Mouse (Mus musculus) megakaryocyte, embryonic 14.5 days (primary cell): ENCODE data around the gene Disc1. TPM values are rescaled to one million over a fixed set of nuclear protein-coding genes. Genes with fewer than 3 reads are reported as not detected.
A peak's percentile ranks its signal among the peaks of the same experiment; 100 is the strongest.

Experiments used
- H3K27me3 ChIP-seq: replicated peaks from 2 replicates; pipeline ENCODE3; 2012; ENCODE audit warnings: inconsistent platforms
- H3K36me3 ChIP-seq: replicated peaks from 2 replicates; pipeline ENCODE3; 2012; ENCODE audit warnings: low read length, inconsistent platforms, mixed read lengths
- H3K4me1 ChIP-seq: 2 replicates; pipeline ENCODE4 v1.6.1; 2012; ENCODE audit warnings: inconsistent platforms
- H3K4me3 ChIP-seq: replicated peaks from 2 replicates; pipeline ENCODE3; 2012; ENCODE audit warnings: moderate library complexity, mild to moderate bottlenecking, inconsistent platforms
- H3K9me3 ChIP-seq: 2 replicates; pipeline ENCODE4 v1.6.1; 2012; ENCODE audit warnings: inconsistent platforms
- FLI1 ChIP-seq: IDR thresholded peaks from 2 replicates; pipeline ENCODE4 v1.6.1; 2012; ENCODE audit warnings: low read length, inconsistent platforms, mixed read lengths
- GATA1 ChIP-seq: IDR thresholded peaks from 3 replicates; pipeline ENCODE4 v1.6.1; 2012; ENCODE audit warnings: mixed read lengths, low read length, inconsistent platforms, borderline replicate concordance
- polyA plus RNA-seq: library from polyadenylated mRNA; stranded (reverse); fragments of >175 nt; gene quantifications from 2 replicates; pipeline ENCODE4 v1.2.3, GENCODE M21; 2012; ENCODE audit warnings: low replicate concordance; ENCODE audit not compliant: insufficient read depth

Gene Disc1
- polyA plus RNA-seq = 0.19 TPM in 1 of 2 replicates, not detected in the other

- Histone ChIP-seq H3K4me1 (peaks cover 18% of the 10 kb centered on the region), H3K27me3 (peaks cover 69% of the 10 kb centered on the region), H3K9me3 (peaks cover 10% of the 10 kb centered on the region), H3K4me3 (peak within 1 kb of the TSS; percentile 91), H3K36me3 (no peaks in the 10 kb centered on the region)
- TF ChIP-seq FLI1 (no peak), GATA1 (no peak)
Observed at GRCm38 (mm10) chr8:125053505-125054435, at the start of gene Disc1. TSS of gene Disc1 (plus strand) at chr8:125054195.

DNA sequence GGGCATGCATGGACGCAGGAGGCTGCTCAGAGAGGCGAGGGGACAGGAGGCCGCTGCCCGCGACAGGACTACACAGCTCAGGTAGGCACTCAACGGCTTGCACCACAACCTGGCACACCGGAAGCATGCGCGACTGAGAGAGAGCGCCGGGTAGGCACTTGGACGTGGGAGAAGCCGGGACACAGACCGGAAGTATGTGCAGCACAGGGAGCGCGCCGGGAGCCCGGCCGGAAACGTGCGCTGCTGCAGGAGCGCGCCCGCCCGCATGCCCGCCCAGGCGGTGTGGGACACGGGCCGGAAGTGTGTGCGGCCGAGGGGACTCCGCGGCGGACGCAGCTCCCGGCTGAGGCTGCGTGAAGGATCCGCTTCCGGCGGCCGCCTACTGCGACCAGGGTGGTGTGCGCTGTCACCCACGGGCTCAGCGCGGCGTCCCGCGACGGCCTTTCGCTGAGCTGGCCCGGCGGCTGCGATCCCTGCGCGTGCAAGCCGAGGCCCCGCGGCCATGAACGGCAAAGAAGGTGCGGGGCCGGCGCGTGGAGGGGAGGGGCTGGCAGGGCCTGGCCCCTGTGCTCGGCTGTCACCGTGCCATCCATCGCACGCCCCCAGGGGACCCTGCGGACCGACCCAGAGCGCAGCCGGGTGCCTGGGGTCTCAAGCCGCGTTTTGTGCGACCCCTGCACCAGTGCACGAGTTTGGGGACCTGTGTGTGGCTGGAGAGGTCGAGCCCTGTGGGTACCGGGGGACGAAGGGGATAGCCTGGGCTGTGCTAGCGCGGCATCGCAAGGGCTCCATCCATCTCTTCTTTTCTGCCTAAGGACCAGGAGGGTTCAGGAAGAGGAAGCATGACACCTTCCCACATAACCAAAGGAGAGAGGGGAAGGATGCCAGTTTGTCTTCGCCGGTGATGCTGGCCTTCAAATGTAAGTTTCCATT is 41.0 kb upstream of the Disc1 start, which contains the start of gene Tsnax:
TSS of gene Tsnax (plus strand) at position 303 of the 933 bp plus-strand sequence.
- peak; percentile 92 for TF ChIP-seq FLI1
- TF ChIP-seq GATA1 = no peak

GRCm38 (mm10) chr8:125024085-125024484 is 29.9 kb upstream of the Disc1 start:
- TF ChIP-seq FLI1 = no peak
- TF ChIP-seq GATA1 = no peak
- no peaks in the 10 kb centered on the region for H3K27me3 ChIP-seq
- no peaks in the 10 kb centered on the region for H3K9me3 ChIP-seq
- no peaks in the 10 kb centered on the region for H3K4me1 ChIP-seq
- H3K4me3 ChIP-seq = no peak overlapping the region
- peaks cover 61% of the 10 kb centered on the region for H3K36me3 ChIP-seq

More for the DNA sequence above, 41.0 kb upstream of the Disc1 start, which contains the start of gene Tsnax:
- Histone ChIP-seq H3K36me3 (peaks cover 27% of the 10 kb centered on the region), H3K4me1 (peaks cover 24% of the 10 kb centered on the region), H3K27me3 (peaks cover 4% of the 10 kb centered on the region), H3K4me3 (peak within 1 kb of the TSS; percentile 93), H3K9me3 (no peaks in the 10 kb centered on the region)

DNA sequence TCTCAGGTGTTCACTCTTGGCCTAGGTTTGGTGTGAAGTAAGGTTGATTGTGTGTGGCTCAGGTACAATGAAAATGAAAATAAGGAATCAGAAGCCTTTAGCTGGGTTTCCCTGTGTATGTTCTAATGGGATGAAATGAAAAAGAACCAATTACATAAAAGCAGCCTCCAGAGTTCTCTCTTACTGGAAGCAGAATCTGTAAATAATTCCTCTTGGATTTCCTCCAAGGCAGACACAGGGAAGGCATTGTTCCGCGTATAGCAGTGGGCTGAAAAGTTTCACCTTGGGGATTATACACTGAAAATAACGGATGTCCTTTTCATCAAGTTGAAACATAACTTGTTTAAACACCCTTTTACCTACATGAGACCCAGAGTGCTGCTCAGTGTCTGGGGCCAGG is 26.8 kb upstream of the Disc1 start:
- H3K9me3 ChIP-seq = no peaks in the 10 kb centered on the region
- H3K27me3 ChIP-seq = no peaks in the 10 kb centered on the region
- peaks cover 3% of the 10 kb centered on the region; the same call in 1 of the 2 replicates for H3K4me1 ChIP-seq
- peaks cover 83% of the 10 kb centered on the region for H3K36me3 ChIP-seq
- H3K4me3 ChIP-seq = no peak overlapping the region
- TF ChIP-seq GATA1 = no peak
- TF ChIP-seq FLI1 = no peak

DNA sequence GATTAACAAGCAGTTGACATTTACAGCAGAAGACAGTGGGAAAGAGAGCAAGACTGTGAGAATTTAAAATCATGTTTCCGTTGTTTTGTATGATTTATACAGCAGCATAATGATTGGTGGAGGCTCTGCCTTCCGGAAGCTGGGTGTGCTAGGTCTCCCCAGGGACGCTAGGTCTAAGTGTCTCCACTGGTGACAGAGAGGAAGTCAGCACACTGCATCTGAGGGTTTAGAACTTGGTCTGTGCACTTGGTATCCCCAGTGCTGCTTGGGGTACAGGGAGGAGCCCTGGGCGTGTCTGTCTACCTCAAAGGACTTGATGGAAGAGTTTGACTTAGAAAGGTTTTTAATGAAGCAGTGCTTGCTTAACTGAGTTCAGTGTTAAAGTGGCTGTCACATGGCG is 25.2 kb upstream of the Disc1 start:
- Histone ChIP-seq H3K4me1 (peaks cover 3% of the 10 kb centered on the region; the same call in 1 of the 2 replicates), H3K4me3 (no peak overlapping the region), H3K9me3 (no peaks in the 10 kb centered on the region), H3K27me3 (no peaks in the 10 kb centered on the region), H3K36me3 (peaks cover 92% of the 10 kb centered on the region)
- no peak for TF ChIP-seq GATA1
- no peak for TF ChIP-seq FLI1

DNA sequence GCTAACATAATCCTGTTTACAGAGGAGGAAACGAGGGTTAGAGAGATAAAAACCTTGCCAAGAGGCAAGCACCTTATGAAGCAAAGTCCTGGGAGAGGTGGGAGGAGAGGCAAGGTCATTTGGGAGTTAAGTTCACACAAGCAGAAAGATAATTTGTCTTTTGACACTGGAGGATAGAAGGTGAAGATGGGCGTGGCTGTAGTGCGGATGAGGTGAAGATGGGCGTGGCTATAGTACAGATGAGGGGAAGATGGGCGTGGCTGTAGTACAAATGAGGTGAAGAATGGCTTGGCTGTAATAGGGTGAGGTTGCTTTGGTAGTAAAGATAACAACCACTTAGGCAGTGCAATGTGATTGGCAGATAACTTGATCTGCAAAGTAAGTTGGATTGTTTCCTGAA is 22.7 kb upstream of the Disc1 start:
- peaks cover 91% of the 10 kb centered on the region for H3K36me3 ChIP-seq

GRCm38 (mm10) chr8:125034669-125035068 is 19.3 kb upstream of the Disc1 start:
- TF ChIP-seq GATA1 (no peak), FLI1 (no peak)

More for the DNA sequence above, 22.7 kb upstream of the Disc1 start:
- no peaks in the 10 kb centered on the region for H3K27me3 ChIP-seq
- H3K4me3 ChIP-seq = no peak overlapping the region
- H3K9me3 ChIP-seq = no peaks in the 10 kb centered on the region
- peaks cover 7% of the 10 kb centered on the region; the same call in 1 of the 2 replicates for H3K4me1 ChIP-seq
- TF ChIP-seq GATA1 (no peak), FLI1 (no peak)

DNA sequence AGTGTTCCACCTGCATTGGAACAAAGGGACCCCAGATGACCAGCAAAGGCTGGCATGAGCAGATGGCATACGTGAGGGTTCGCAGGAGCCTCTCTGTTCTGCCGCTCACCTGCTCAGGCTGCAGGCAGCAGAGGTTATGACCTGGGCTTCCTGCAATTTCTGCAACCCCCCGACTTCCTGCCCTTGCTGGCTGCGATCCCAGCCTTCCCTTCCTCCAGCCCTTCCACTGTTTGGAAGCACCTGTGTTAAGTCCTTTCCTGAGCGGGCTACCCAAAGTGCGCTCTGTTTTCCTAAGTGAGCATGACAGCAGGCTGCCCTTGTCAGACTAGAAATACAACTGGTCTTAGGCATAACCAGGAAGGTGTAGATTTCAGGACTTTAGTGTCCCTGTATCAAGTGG is 16.9 kb upstream of the Disc1 start:
- Histone ChIP-seq H3K9me3 (peaks cover 17% of the 10 kb centered on the region), H3K36me3 (peaks cover 80% of the 10 kb centered on the region), H3K4me1 (peaks cover 9% of the 10 kb centered on the region; the same call in 1 of the 2 replicates), H3K27me3 (no peaks in the 10 kb centered on the region), H3K4me3 (no peak overlapping the region)
- TF ChIP-seq GATA1 = no peak

More at GRCm38 (mm10) chr8:125034669-125035068, 19.3 kb upstream of the Disc1 start:
- Histone ChIP-seq H3K4me1 (peaks cover 7% of the 10 kb centered on the region; the same call in 1 of the 2 replicates), H3K9me3 (peaks cover 4% of the 10 kb centered on the region), H3K27me3 (no peaks in the 10 kb centered on the region), H3K4me3 (no peak overlapping the region), H3K36me3 (peaks cover 90% of the 10 kb centered on the region)

GRCm38 (mm10) chr8:125038731-125039130 is 15.3 kb upstream of the Disc1 start:
- H3K27me3 ChIP-seq = no peaks in the 10 kb centered on the region
- peaks cover 17% of the 10 kb centered on the region for H3K9me3 ChIP-seq
- H3K36me3 ChIP-seq = peaks cover 66% of the 10 kb centered on the region
- peaks cover 9% of the 10 kb centered on the region; the same call in 1 of the 2 replicates for H3K4me1 ChIP-seq
- no peak overlapping the region for H3K4me3 ChIP-seq
- no peak for TF ChIP-seq GATA1
- TF ChIP-seq FLI1 = no peak
